Mouse (Mus musculus) NIH3T3 (cell line): ENCODE results near the gene Fignl1.

ENCODE experiments used
- DNase-seq: peaks from one replicate; pipeline ENCODE4 v3.0.0-alpha.2; 2012; ENCODE audit warnings: low read depth

Fignl1 gene

GRCm38 (mm10) chr11:11763211-11763666 is 45.5 kb downstream of the Fignl1 start:
- DNase-seq: no peak

- DNase-seq: no peak
Observed at GRCm38 (mm10) chr11:11758883-11759282, 49.9 kb downstream of the Fignl1 start.

- no peak for DNase-seq
Observed at GRCm38 (mm10) chr11:11758121-11758520, 50.6 kb downstream of the Fignl1 start.

GRCm38 (mm10) chr11:11752859-11753258 is 55.9 kb downstream of the Fignl1 start:
- DNase-seq: no peak

GRCm38 (mm10) chr11:11751091-11751490 is 57.7 kb downstream of the Fignl1 start:
- no peak for DNase-seq

- DNase-seq: no peak
Observed at GRCm38 (mm10) chr11:11744222-11744621, 64.5 kb downstream of the Fignl1 start.

GRCm38 (mm10) chr11:11742626-11743025 is 66.1 kb downstream of the Fignl1 start:
- peak; percentile 67 for DNase-seq

GRCm38 (mm10) chr11:11741574-11741973 is 67.2 kb downstream of the Fignl1 start:
- DNase-seq: no peak

- no peak for DNase-seq
Observed at GRCm38 (mm10) chr11:11740603-11741002, 68.2 kb downstream of the Fignl1 start.

GRCm38 (mm10) chr11:11739054-11739453 is 69.7 kb downstream of the Fignl1 start:
- no peak for DNase-seq

GRCm38 (mm10) chr11:11737562-11737961 is 71.2 kb downstream of the Fignl1 start:
- no peak for DNase-seq
